Mouse (Mus musculus): ENCODE results near the gene Zfp827.
A peak's percentile ranks its signal among the peaks of the same experiment; 100 is the strongest.

Zfp827 gene

GRCm38 (mm10) chr8:79027977-79028487 lies at the start of gene Zfp827:
Gene Zfp827, plus strand, starts transcription at chr8:79028437.
- peak; percentile 50 to 72 for DNase-seq (ENCODE audit: low spot score in 2 of 2)

GRCm38 (mm10) chr8:79004341-79004740 lies 23.9 kb upstream of the Zfp827 start:
- DNase-seq (ENCODE audit: low spot score in 2 of 2) = no peak

DNA sequence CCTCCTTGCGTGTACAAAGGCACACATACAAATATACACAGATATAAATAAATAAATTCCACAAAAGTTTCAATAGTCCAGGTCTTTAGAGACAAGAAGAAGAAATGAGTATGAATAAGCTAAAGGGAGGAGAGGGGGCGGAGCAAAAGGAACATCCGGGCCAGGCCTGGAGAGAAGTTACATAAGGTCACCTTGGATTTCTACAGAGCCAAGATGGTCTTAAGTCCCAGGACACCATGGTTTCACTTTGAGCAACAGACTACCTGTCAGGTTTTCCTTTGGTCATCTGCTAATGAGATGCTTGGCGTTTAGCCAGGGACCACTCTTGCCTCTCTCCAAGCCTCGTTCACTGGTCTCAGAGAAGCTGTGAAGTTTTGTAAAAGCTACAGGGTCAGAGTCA lies 13.2 kb upstream of the Zfp827 start:
- DNase-seq (ENCODE audit: low spot score in 2 of 2) = no peak

DNA sequence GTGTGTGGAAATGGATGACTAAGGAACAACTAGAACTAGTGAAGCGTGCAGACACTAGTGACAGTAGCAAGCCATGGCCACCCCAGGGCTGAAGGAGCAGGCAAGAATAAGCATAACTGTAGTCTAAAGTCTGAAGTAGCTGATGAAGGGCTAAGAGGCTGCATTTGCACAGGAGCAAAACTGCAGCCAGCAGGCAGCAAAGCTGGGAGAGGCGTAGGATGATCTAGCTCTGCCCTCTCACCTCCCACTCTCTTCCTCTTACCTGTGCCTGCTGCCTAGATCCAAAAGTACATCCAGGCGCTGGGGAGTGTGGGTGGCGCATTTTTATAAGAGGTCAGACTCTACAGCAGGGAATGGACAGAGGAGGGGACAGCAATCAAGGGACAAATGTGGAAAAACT lies 12.2 kb upstream of the Zfp827 start:
- no peak for DNase-seq (ENCODE audit: low spot score in 2 of 2)

- DNase-seq (ENCODE audit: low spot score in 2 of 2) = no peak
Observed at GRCm38 (mm10) chr8:79016583-79016982, 11.7 kb upstream of the Zfp827 start.

DNA sequence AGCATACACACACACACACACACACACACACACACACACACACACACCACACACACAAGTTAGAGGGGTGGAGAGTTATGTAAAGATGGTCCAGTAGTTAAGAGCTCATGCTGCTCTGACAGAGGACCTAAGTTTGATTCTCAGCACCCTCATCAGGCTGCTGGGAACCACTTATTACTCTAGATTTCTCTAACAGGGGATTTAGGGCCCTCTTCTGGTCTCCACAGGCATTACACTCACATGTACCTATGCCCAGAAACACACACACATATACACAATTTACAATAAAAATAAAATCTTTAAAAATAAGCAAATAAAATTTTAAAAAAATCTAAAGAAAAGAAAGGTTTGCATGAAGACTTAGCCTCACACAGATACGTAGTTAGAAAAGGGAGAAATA lies 4.3 kb upstream of the Zfp827 start:
- DNase-seq (ENCODE audit: low spot score in 2 of 2) = no peak

DNA sequence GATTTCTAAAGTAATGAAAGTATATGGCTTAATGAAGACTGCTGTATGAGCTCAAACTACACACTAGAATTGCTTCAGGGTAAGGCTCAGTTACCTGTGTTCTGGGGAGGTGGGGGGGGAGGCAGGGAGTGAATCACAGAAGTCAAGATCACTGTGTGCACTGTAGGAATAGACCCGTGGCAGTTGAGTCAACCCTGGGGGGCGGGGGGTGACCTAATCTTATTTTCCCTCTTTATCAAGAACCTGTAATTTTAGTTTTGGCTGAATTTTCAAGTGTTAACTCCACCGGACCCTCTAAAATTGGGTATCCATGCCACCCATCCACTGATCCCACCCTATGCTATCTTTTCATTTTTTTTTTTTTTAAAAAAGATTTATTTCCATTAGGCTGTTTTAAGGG lies 918 bp upstream of the Zfp827 start:
- no peak for DNase-seq (ENCODE audit: low spot score in 2 of 2)

- DNase-seq (ENCODE audit: low spot score in 2 of 2) = peak; percentile 31 to 42
Observed at GRCm38 (mm10) chr8:79028541-79029395, 531 bp downstream of the Zfp827 start.

GRCm38 (mm10) chr8:79029396-79030325 lies 1.4 kb downstream of the Zfp827 start:
- DNase-seq (ENCODE audit: low spot score in 2 of 2) = peak; percentile 65 to 75

GRCm38 (mm10) chr8:79030326-79031265 lies 2.4 kb downstream of the Zfp827 start:
- peak; percentile 46 to 64 for DNase-seq (ENCODE audit: low spot score in 2 of 2)

DNA sequence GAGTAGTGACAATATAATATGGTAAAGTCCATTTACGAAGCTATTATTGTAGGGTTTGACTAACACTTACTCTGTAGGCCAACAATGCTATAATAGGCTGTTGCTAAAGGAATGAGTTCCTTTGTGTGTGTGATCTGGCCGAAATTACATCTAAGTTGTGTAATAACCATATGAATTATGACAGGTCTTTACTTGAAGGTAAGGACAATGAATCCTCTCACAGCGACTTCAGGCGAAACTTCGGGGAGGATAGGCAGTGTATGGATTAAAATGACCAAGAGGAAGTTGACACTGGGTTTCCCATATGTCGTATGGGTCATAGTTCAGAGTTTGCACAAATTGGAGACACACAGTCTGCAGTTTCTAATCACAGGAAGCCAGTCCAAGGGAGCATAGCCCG lies 9.3 kb downstream of the Zfp827 start:
- DNase-seq (ENCODE audit: low spot score in 2 of 2) = no peak

- no peak for DNase-seq (ENCODE audit: low spot score in 2 of 2)
Observed at GRCm38 (mm10) chr8:79037991-79038390, 9.8 kb downstream of the Zfp827 start.

GRCm38 (mm10) chr8:79041429-79041828 lies 13.2 kb downstream of the Zfp827 start:
- DNase-seq (ENCODE audit: low spot score in 2 of 2) = no peak

DNA sequence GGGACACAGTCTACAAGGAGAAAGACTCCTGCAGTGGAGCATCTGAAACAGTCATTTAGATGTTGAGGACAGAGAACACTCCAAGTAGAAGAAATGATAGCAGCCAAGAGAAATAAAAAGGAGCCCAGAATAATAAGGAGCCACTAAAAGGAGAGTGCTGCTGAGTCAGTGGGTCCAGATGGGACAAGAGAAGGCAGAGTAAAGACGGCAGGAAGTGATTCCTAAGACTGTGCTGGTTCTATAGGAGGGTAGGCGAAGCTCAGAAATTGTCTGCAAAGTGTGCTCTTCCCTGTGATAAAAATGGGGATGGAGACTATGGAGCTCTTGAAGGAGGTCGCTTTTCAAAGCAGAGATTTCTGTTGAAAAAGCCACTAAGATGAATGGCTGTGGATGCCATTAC lies 14.0 kb downstream of the Zfp827 start:
- no peak for DNase-seq (ENCODE audit: low spot score in 2 of 2)

DNA sequence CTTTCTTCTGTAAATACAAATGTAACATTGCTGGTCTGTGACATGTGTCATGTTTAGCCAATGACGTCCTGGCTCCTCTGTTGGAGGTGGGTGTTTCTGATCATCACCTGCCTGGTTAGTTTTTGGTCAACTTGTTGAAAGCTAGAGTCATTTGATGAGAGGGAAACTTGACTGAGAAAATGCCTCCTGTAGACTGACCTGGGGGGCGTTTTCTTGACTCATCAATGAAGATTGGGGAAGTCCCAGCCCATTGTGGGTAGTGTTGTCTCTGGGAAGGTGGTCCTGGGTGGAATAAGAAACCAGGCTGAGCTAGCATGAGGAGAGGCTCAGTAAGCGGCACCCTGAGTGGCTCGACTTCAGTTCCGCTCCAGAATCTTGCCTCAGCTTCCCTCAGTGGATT lies 16.4 kb downstream of the Zfp827 start:
- DNase-seq (ENCODE audit: low spot score in 2 of 2) = no peak

GRCm38 (mm10) chr8:79046659-79047058 lies 18.4 kb downstream of the Zfp827 start:
- no peak for DNase-seq (ENCODE audit: low spot score in 2 of 2)

GRCm38 (mm10) chr8:79048388-79049005 lies 20.3 kb downstream of the Zfp827 start:
- DNase-seq (ENCODE audit: low spot score in 2 of 2) = no peak

DNA sequence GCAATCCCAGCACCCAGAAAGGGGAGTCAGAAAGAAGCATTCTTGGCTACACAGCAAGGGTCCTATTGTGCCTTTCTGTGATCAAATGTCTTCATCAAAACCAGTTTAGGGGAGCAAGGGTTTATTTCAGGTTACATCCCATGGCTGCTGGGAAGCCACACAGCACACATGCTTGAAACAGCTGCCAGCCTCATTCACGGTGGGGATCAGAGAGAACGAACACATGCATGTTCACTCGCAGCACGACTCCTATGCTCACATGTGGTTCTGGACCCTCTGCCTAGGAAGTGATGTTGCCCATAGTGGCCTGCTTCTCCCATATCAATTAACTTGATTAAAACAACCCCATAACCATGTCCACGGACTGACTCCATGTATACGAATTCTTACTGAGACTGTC lies 26.0 kb downstream of the Zfp827 start:
- no peak for DNase-seq (ENCODE audit: low spot score in 2 of 2)

DNA sequence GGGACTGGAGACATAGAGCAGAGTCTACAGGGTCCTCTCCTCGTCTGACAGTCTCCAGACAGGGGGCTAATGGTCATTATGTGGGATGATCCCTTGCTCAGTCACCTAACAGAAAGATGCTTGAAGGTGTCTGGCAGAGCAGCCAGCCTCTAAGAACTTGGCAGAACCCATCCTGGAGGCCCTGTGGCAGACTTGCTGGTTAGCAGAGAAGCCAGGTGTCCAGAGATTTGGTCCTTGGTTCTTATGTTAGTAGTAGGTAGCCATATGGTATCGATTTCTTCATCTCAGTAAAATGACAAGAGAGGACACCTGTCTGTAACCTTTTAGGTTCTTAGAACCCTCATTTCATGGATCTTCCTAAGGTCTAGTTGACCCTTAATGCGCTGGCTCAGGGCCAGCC lies 28.9 kb downstream of the Zfp827 start:
- DNase-seq (ENCODE audit: low spot score in 2 of 2) = no peak

- DNase-seq (ENCODE audit: low spot score in 2 of 2) = no peak
Observed at GRCm38 (mm10) chr8:79059361-79059760, 31.1 kb downstream of the Zfp827 start.

Measured in heart, adult 9 months (tissue).